Mouse (Mus musculus): Measurements from ENCODE around the gene Aifm1. TPM values are rescaled to one million over a fixed set of nuclear protein-coding genes. Genes with fewer than 3 reads are reported as not detected.

Gene Aifm1
- total and polyA plus RNA-seq, 3 experiments, result 30.3 to 61.4 (median 32.7) TPM

DNA sequence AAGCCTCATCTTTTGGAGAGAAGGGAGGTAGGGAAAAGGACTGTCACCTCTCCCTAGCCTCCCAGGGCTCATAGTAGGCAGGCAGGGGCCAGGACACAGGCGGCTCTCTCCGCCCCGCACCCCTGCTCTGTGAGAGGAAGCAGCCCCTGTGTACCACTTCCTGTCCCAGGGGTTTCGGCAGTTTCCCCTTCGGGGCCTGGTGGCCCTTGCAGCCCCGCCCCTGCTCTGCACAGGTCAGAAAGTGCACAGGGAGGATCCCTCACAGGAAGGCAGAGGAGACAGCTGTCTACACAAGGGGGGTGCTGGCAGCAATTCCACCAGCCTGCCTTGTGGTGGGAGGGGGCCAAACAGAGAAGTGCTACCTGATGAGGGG lies 79.8 kb downstream of the Aifm1 start:
- H3K4me1 ChIP-seq (ENCODE audit: control insufficient read depth in 1 of 2, insufficient read depth in 2 of 2), result peaks cover 29 to 62% of the 10 kb centered on the region in 2 experiments
- peak; percentile 83 for DNase-seq (ENCODE audit: extremely low read depth)
- peak overlapping the region; percentile 28 to 42 (median 33) for H3K4me3 ChIP-seq (replicated peaks in 1 of 3; ENCODE audit: low read depth in 2 of 3, low read length in 2 of 3, poor library complexity in 1 of 3)

DNA sequence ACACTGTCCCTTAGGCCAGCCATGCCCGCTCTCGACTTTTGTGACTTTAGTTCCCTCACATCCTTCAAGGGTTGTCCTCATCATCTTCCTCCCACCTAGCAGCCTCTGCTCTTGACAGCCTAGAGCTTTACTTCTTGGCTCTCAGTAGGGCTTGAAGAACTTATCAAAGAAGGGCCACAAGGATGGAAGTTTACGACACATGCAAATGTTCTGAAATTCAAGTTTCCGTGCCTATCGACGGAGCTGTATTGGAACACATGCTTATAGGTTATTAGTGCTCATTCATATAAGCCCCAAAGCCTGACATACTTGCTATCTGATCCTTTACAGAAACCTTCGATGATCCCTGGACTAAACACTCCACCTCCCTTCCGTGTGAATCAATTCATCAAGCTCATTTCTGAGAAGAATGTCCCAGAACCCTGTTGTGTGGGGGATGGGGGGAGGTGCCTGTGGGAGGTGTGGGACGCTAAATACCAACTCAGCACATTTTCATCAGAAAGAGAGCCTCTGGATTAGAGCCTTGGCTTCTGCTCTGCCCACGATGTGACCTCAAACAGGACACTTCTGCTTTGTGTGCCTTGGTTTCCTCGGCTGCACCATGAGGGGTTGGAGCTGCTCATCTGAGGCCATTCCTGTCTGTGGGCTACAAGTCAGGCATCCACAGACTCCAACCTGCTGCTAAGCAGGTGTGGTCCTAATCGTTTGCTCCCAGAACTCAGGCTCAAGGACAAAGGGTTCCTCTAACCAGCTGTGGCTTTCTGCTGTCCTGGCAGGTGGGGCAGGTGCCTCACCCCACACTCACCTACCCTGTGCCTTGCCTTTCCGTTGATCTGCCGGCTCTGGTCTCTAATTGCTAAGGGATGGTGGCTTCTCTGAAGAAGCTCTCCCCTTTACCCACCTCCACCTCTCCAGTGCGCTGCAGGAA lies 80.5 kb downstream of the Aifm1 start:
- Histone ChIP-seq H3K9me3 (replicated peaks; ENCODE audit: low read length) (no peaks in the 10 kb centered on the region), H3K27ac (ENCODE audit: insufficient read depth, low read depth) (peak overlapping the region; percentile 72), H3K4me3 (replicated peaks in 1 of 3; ENCODE audit: low read depth in 2 of 3, low read length in 2 of 3, poor library complexity in 1 of 3) (peak overlapping the region; percentile 28 to 42 (median 33)), H3K79me2 (replicated peaks; ENCODE audit: control insufficient read depth, extremely low read depth, insufficient read depth, poor library complexity, severe bottlenecking) (no peaks in the 10 kb centered on the region; the same call in 1 of the 2 replicates), H3K4me2 (ENCODE audit: insufficient read depth, low read depth, poor library complexity, severe bottlenecking) (peak overlapping the region; percentile 23), H3K36me3 (replicated peaks in 1 of 2; ENCODE audit: control insufficient read depth in 1 of 2, insufficient read depth in 1 of 2, low read length in 1 of 2) (no peaks in the 10 kb centered on the region), H3K9ac (ENCODE audit: insufficient read depth, low read depth) (peak overlapping the region; percentile 36), H3K27me3 (replicated peaks) (no peaks in the 10 kb centered on the region), H3K4me1 (ENCODE audit: control insufficient read depth in 1 of 2, insufficient read depth in 2 of 2) (peaks cover 34 to 69% of the 10 kb centered on the region in 2 experiments)
- DNase-seq (ENCODE audit: extremely low read depth), result no peak
- in situ Hi-C loops (cut with MboI; ENCODE audit: low pct_ligation_motif_present, low pct_unique_long_range_greater_than_20kb, low sequenced_read_pairs) (no loop called here), dilution Hi-C loops (cut with MboI; ENCODE audit: extremely low pct_ligation_motif_present, extremely low pct_unique_long_range_greater_than_20kb, low sequenced_read_pairs) (no loop called here)
- no peak for TF ChIP-seq NELFE (IDR thresholded peaks at IDR 0.05; ENCODE audit: low read depth, low read length)
- TF ChIP-seq IRF4 (IDR thresholded peaks at IDR 0.05; ENCODE audit: low read depth, low read length), result no peak
- TF ChIP-seq CTCF (conservative IDR thresholded peaks at IDR 0.05 in 1 of 2, IDR thresholded peaks at IDR 0.05 in 1 of 2; ENCODE audit: low read depth in 2 of 2, low read length in 2 of 2), result no peak
- TF ChIP-seq ZNF384 (IDR thresholded peaks at IDR 0.05; ENCODE audit: low read depth, low read length), result no peak
- no peak for TF ChIP-seq TCF12 (IDR thresholded peaks at IDR 0.05; ENCODE audit: low read depth, low read length)
- TF ChIP-seq POLR2A (IDR thresholded peaks at IDR 0.05; ENCODE audit: low read depth, low read length), result 0 out of 2 replicates have a peak, but pooled peaks have one; percentile 1
- no peak for TF ChIP-seq ZKSCAN1 (IDR thresholded peaks at IDR 0.05; ENCODE audit: borderline replicate concordance, low read depth, low read length)
- TF ChIP-seq TBP (conservative IDR thresholded peaks at IDR 0.05; ENCODE audit: low read depth, low read length), result no peak
- TF ChIP-seq HCFC1 (IDR thresholded peaks at IDR 0.05; ENCODE audit: low read depth, low read length), result no peak
- TF ChIP-seq UBTF (IDR thresholded peaks at IDR 0.05; ENCODE audit: low read depth, low read length), result no peak
- peak; percentile 51; the same call in 1 of the 2 replicates for TF ChIP-seq MAX (IDR thresholded peaks at IDR 0.05; ENCODE audit: low read length)
- no peak for TF ChIP-seq KAT2A (IDR thresholded peaks at IDR 0.05; ENCODE audit: insufficient replicate concordance, low read length)
- no peak for TF ChIP-seq POLR2AphosphoS2 (IDR thresholded peaks at IDR 0.05; ENCODE audit: low read depth, low read length)
- TF ChIP-seq PAX5 (IDR thresholded peaks at IDR 0.05; ENCODE audit: low read length), result no peak
- TF ChIP-seq GABPA (IDR thresholded peaks at IDR 0.05; ENCODE audit: insufficient replicate concordance, low read depth, low read length), result no peak
- peak; percentile 57; the same call in 1 of the 2 replicates for TF ChIP-seq MYC (IDR thresholded peaks at IDR 0.05; ENCODE audit: low read depth, low read length)
- no peak for TF ChIP-seq MEF2A (IDR thresholded peaks at IDR 0.05; ENCODE audit: borderline replicate concordance, low read depth, low read length)
- no peak for TF ChIP-seq BHLHE40 (IDR thresholded peaks at IDR 0.05; ENCODE audit: low read depth, low read length)
- no peak for TF ChIP-seq MXI1 (IDR thresholded peaks at IDR 0.05; ENCODE audit: low read depth, low read length)
- no peak for TF ChIP-seq RCOR1 (conservative IDR thresholded peaks at IDR 0.05; ENCODE audit: low read depth, low read length)
- no peak for TF ChIP-seq JUN (IDR thresholded peaks at IDR 0.05; ENCODE audit: insufficient read depth, low read depth, low read length)

More for the DNA sequence above, 79.8 kb downstream of the Aifm1 start:
- Histone ChIP-seq H3K4me2 (ENCODE audit: insufficient read depth, low read depth, poor library complexity, severe bottlenecking) (peak overlapping the region; percentile 23), H3K79me2 (replicated peaks; ENCODE audit: control insufficient read depth, extremely low read depth, insufficient read depth, poor library complexity, severe bottlenecking) (no peaks in the 10 kb centered on the region; the same call in 1 of the 2 replicates), H3K9ac (ENCODE audit: insufficient read depth, low read depth) (no peak overlapping the region), H3K27me3 (replicated peaks) (no peaks in the 10 kb centered on the region), H3K27ac (ENCODE audit: insufficient read depth, low read depth) (peak overlapping the region; percentile 72), H3K36me3 (replicated peaks in 1 of 2; ENCODE audit: control insufficient read depth in 1 of 2, insufficient read depth in 1 of 2, low read length in 1 of 2) (peaks cover 0 to 3% of the 10 kb centered on the region in 2 experiments), H3K9me3 (replicated peaks; ENCODE audit: low read length) (no peaks in the 10 kb centered on the region)
- TF ChIP-seq MAZ (IDR thresholded peaks at IDR 0.05; ENCODE audit: low read depth, low read length) (peak; percentile 56; the same call in 1 of the 2 replicates), MXI1 (IDR thresholded peaks at IDR 0.05; ENCODE audit: low read depth, low read length) (peak; percentile 42; the same call in 1 of the 2 replicates), CHD1 (IDR thresholded peaks at IDR 0.05; ENCODE audit: low read depth, low read length) (no peak), JUN (IDR thresholded peaks at IDR 0.05; ENCODE audit: insufficient read depth, low read depth, low read length) (no peak), EP300 (IDR thresholded peaks at IDR 0.05; ENCODE audit: low read length) (peak; percentile 60), POLR2A (IDR thresholded peaks at IDR 0.05; ENCODE audit: low read depth, low read length) (peak; percentile 27; the same call in 1 of the 2 replicates), TCF12 (IDR thresholded peaks at IDR 0.05; ENCODE audit: low read depth, low read length) (peak; percentile 74), IRF4 (IDR thresholded peaks at IDR 0.05; ENCODE audit: low read depth, low read length) (peak; percentile 77), ZNF384 (IDR thresholded peaks at IDR 0.05; ENCODE audit: low read depth, low read length) (no peak), CTCF (conservative IDR thresholded peaks at IDR 0.05 in 1 of 2, IDR thresholded peaks at IDR 0.05 in 1 of 2; ENCODE audit: low read depth in 2 of 2, low read length in 2 of 2) (no peak), MEF2A (IDR thresholded peaks at IDR 0.05; ENCODE audit: borderline replicate concordance, low read depth, low read length) (peak; percentile 64; the same call in 1 of the 2 replicates), SMC3 (IDR thresholded peaks at IDR 0.05; ENCODE audit: low read depth, low read length) (no peak; the same call in 1 of the 2 replicates), ZKSCAN1 (IDR thresholded peaks at IDR 0.05; ENCODE audit: borderline replicate concordance, low read depth, low read length) (peak; percentile 64), ETS1 (conservative IDR thresholded peaks at IDR 0.05; ENCODE audit: low read depth, low read length) (peak; percentile 79), CHD2 (IDR thresholded peaks at IDR 0.05; ENCODE audit: low read length) (peak; percentile 67; the same call in 1 of the 2 replicates), HCFC1 (IDR thresholded peaks at IDR 0.05; ENCODE audit: low read depth, low read length) (no peak), MAFK (IDR thresholded peaks at IDR 0.05; ENCODE audit: insufficient replicate concordance, low read length) (peak; percentile 45; the same call in 1 of the 2 replicates), ELF1 (IDR thresholded peaks at IDR 0.05; ENCODE audit: low read depth, low read length) (peak; percentile 72), GABPA (IDR thresholded peaks at IDR 0.05; ENCODE audit: insufficient replicate concordance, low read depth, low read length) (no peak), NRF1 (IDR thresholded peaks at IDR 0.05; ENCODE audit: low read depth, low read length) (peak; percentile 27; the same call in 1 of the 2 replicates), USF2 (conservative IDR thresholded peaks at IDR 0.05; ENCODE audit: low read depth, low read length) (no peak), BHLHE40 (IDR thresholded peaks at IDR 0.05; ENCODE audit: low read depth, low read length) (peak; percentile 64; the same call in 1 of the 2 replicates), SIN3A (IDR thresholded peaks at IDR 0.05; ENCODE audit: low read length) (peak; percentile 48)
- in situ Hi-C loops (cut with MboI; ENCODE audit: low pct_ligation_motif_present, low pct_unique_long_range_greater_than_20kb, low sequenced_read_pairs) (no loop called here), dilution Hi-C loops (cut with MboI; ENCODE audit: extremely low pct_ligation_motif_present, extremely low pct_unique_long_range_greater_than_20kb, low sequenced_read_pairs) (no loop called here)
